Mouse (Mus musculus) heart, adult 18-20 months (tissue): ENCODE results near the gene Mpl. TPM values are rescaled to one million over a fixed set of nuclear protein-coding genes. Genes with fewer than 3 reads are reported as not detected.
A peak's percentile ranks its signal among the peaks of the same experiment; 100 is the strongest.

Experiments
- DNase-seq, 2 experiments: peaks; one replicate each; pipeline ENCODE4 v3.0.0; 2021 to 2022; ENCODE audit warnings: mixed read lengths in 1 of 2
- total RNA-seq, 2 experiments: library from RNA; stranded (reverse); gene quantifications; 2 replicates each; pipeline ENCODE4 v1.2.3; 2021

Gene Mpl
- total RNA-seq, 2 experiments from 2014 or later, result 0.15 to 0.22 TPM

DNA sequence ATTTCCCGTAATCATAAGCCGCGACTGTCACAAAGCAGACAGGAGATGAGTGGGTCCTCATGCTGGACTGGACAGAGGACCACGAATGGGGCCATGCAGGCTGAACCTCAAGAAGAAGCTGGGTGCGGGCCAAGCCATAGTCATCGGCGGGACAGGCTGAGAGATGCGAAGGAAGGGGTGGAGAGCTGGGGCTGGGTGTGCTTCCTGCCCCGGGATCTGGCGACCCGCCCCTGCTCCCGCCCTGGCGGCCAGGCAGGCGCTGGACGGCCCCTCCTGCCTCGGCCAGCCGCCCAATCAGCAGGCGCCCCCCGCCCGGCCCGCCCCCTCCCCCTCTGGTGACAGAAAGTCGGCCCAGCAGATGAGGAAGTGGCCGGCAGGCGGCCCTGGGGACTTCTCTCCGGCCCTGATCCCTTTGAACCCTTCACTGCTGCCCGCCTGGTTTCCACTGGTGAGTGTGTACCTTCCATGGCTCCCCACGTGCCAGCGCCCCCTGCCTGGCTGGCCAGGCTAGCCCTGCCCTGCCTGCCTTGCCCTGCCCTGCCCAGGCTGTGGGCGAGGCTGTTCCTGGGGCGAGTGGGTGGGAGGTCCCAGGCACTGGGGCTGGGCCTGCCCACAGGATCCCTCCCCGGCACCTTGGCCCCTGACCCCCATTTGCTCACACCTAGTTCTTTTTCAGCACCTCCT lies 29.4 kb downstream of the Mpl start, which contains the start of gene Elovl1:
Gene Elovl1, plus strand, starts transcription at position 326 of the 684 bp plus-strand sequence.
- peak; percentile 92 to 96 for DNase-seq

DNA sequence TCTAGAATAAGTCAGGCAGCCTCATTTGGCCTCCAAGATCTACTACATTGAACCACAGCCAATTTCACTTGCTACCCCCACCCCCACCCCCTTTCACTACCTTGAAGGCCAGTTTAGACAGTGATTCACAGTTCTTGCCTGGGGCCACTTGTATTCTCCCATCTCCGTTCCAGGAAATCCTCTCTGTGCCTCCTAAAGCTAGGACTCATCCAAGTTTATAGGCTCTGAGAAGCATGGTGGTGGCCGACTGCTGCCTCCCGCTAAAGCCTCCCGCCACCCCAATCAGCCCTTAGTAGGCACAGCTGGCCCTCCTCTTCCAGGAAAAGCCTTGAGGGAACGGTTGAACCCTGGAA lies 29.9 kb downstream of the Mpl start:
- DNase-seq, result no peak

DNA sequence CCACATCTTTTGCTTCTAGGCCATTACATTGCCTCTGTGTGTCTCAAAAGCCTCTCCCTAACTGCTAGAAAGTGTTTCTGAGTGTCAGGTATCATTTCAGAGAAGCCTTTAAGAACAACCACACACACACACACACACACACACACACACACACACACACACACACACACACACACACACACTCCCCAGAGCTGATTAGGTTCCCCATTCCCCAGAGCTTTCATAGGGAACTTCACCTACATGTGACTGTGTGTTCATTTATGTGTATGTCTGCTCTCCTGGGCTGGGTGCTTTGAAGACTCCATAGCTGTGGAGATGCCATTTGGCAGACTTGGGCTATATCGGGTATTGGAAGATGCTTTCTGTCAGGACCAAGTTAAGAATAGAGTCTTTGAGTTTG lies 31.9 kb downstream of the Mpl start:
- no peak for DNase-seq

DNA sequence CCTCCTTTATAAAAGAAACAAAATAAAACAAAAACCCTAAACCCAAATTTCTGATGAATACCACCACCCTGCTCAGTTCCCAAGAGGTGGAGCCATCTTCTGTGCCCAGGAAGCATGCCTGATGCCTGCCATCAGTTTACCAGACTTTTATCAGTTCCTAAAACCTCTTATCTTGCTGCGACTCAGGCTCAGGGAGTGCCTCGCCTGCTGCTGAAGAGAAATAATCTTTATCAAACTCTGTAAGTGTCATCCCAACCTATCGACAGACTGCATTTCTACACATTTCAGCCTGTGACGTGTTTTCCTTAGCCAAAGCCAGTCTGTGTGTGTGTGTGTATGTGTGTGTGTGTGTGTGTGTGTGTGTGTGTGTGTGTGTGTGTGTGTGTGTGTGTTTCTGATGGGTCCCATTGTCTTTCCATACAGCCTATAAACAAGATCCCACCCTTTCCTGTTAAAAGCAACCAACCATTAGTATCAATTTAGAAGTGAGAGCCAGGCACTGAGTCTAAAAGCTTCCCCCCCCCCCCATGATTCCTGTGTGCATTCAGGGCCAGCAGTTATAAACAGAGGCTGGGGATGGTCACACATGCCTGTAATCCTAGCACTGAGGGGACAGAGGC lies 32.7 kb downstream of the Mpl start:
- DNase-seq, result no peak

DNA sequence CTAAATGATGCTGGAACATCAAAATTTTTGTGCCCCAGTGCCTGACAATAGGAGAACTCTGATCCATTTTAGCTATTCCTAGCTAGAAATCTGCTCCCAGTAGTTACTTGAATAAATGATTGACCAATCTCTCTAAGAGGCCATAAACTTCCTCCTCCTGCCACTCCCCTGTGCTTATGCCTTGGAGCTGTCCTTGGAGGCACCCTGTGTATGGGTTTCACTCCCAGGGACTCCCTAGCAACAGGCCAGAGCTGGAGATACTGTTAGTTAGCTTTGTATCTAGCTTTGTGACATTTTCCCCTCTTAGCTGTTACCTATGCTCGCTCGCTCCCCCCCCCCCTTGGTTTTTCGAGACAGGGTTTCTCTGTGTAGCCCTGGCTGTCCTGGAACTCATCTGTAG lies 35.9 kb downstream of the Mpl start:
- no peak for DNase-seq

DNA sequence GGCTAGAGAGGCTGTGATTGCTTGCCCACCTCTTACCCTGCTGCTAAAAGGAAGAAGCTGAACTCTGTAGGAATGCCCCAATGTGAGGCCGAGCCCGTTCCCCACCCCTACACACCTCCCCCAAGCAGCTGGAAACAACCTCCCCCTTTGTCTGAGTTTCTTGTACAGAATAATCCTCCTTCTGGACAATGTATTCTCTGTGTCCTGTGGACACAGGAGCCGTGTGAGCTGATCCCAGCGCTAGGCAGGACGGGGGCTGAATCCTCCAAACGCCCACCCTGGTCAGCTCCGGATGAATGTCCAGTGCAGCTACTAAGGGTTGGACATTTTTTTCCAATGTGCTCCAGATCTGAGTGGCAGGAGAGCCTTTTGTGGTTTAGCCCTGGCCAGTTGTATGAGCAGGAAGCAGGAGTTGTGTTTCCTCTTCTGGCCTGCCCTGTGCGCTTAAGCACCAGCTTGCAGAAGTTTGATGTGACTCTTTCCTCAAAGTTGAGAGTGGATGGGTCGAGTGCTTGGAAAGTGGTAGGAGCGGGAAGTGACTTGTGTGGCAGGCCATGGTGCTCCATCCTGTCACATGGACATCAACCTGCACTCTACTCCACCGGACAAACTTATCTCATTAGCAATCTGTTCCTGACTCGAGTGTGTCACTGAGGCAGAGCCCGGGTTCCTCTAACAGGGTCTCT lies 40.1 kb downstream of the Mpl start:
- no peak for DNase-seq

DNA sequence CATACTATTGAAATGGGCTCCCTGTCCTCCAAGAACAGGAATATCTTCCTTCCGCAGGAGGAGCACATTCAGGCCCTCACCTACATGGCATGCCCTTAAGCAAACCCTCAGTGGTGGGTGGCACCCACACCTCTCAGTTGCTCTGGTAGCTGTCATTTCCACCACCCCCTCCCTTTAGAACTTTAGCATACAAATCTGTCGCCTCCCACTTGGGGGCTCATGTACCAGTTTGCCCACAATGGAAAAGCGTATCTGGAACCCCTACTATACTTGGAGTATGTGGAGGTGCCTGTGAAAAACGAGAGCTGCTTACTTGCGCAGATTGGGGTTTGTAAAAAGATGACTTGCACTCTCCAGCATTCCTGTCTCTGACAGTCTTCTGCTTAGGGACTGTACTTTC lies 41.0 kb downstream of the Mpl start:
- DNase-seq, result no peak

DNA sequence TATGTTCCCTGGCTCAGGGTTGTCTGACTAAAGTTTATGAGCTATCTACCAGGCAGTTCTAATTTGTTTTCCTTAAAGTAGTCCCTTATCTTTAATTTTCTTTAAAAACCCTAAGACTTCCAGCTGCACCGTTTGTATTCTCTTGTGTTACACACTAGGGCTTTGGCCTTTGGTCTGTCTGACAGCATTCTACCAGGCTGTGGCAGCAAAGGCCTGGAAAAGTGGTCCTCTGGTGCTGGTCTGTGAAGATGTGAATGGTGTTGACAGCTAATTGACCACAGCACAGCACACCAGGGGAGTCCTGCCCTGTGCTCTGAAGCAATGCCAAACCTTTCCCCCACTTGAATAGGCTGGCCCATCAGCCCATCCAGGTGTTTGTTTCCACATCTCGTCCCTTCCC lies 41.5 kb downstream of the Mpl start:
- no peak for DNase-seq

DNA sequence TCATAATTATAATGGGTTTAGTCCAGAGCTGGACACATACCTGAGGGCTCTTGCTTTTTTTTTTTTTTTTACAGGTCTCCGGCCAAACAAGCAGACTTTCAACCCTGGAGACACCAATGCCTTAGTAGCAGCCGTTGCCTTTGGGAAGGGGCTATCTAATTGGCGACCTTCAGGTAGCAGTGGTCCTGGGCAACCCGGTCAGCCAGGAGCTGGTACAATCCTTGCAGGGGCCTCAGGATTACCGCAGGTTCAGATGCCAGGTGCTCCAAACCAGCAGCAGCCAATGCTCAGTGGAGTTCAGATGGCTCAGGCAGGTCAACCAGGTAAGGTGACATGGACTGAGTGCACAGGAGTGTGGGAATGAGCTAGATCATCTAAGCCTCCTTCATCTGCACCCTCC lies 43.8 kb downstream of the Mpl start:
- no peak for DNase-seq

DNA sequence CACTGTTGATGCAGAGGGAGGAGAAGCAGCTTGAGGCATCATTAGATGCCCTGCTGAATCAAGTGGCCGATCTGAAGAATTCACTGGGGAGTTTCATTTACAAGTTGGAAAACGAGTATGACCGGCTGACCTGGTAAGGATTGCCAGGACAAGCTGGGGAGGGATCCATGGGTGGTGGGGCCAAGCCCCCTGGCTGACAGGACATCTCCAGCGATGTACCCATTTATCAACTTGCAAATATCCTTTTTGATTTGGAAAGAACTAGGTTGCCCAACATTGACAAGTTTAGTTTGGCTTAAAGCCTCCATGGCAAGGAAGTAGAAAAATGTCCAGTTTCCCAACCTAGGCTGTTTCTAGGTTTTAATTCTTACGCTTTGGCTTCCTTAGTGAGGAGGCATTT lies 46.4 kb downstream of the Mpl start:
- no peak for DNase-seq

DNA sequence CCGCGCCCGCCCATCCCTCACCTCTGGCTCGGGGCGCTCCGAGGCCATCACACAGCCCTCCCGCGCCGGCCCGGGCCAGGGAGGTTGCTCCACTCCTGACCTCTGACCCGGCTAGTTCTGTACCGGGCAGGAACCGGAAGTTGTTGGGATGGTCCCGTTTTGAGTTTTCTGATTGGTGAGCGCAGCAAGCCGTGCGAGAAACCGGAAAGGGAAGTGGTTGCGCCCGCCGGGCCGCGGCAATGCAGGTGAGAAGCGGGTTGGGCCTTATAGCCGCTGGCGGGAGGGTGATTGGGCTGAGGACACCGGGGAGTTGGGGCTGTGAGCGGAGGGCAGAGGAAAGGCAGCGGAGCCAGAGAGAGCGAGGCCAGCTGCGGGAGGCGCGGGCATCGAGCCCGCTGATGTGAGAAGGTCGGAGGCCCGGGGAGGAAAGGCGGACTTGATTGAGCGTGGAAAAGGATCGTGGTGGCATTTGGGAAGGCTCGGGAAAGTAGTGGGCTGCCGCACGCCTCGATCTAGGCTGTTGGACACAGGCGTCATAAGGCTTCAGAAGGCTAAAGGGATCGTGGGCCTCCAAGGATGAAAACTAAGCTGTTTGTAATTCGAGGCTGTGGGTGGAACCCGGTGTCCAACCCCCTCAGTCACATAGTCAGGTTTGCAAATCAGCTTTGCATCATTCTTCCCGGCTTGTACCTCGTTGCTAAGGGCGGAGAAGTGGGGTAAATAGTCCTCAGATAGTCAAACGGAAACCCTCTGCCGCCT lies 48.0 kb downstream of the Mpl start, which contains the start of the genes Szt2 and Med8:
Gene Szt2, minus strand, starts transcription at position 132 of the 759 bp plus-strand sequence.
Gene Med8, plus strand, starts transcription at position 196 of the 759 bp plus-strand sequence.
- peak; percentile 94 to 96 for DNase-seq

DNA sequence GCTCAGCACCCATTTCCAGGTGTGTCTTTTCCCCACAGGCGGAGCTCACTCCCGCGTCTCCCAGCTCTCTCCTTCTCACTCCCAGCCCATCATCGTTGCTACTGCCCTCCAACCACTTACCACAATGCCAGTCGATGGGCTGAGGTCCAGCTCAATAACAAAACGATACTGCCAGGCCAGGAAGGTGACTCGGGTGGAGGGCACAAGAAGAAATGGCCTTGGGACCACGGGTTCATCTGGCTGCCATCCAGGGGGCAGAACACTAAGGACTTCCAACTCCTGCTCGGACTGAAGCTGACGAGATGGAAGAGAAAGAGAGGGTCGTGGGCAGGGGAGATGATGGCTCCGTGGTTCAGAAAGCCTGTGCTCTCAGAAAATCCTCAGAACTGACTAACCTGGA lies 54.6 kb downstream of the Mpl start:
- no peak for DNase-seq

DNA sequence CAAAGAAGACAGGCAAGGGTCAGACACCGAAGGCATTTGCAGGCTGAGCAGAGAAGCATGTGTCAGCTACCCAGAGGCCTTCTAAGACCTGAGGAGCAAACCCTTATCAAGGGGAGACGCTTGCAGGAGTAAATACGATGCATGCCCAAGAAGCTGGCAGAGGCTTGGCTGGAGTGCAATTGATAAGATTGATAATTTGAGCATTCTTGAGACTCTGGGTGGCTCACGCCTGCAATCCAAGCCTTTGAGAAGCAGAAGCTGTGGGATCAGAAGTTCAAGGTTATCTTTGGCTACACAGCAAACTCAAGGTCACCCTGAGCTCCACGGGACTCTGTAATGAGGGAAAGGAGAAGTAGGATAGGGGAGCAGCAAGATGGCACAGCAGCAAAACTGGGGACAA lies 55.4 kb downstream of the Mpl start:
- DNase-seq, result no peak

DNA sequence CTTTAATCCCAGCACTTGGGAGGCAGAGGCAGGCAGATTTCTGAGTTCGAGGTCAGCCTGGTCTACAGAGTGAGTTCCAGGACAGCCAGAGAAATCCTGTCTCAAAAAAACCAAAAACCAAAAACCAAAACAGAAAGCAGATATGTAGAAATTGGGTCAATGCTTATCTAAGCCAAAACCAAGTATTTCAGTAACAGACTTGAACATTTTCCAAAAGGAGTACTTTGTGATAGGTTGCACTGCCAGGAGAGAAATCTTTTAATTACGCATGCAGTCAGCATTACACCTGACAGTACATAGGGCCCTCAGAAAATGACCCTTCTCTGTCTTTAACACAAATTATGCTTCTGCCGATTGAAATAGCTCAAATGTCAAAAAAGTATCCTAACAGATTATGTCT lies 55.9 kb downstream of the Mpl start:
- no peak for DNase-seq

DNA sequence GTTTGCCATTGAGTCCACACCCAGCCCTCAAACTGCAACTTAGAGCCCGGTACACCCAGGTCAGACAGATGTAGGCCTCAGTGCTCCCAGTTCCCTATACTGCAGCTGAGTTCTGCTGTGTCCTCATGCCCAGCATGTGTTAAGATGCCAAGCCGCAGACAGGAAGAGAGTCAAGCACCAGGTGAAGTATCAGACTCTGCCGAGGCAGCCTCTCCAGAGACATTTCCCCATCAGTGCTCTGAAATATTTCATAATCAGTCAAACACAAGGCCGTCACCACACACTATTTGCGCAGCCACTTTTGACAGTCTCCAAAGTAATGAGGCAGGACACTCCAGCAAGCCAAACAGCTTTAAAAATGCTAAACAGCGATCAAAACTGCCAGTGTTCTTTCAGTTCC lies 58.9 kb downstream of the Mpl start:
- DNase-seq, result no peak

DNA sequence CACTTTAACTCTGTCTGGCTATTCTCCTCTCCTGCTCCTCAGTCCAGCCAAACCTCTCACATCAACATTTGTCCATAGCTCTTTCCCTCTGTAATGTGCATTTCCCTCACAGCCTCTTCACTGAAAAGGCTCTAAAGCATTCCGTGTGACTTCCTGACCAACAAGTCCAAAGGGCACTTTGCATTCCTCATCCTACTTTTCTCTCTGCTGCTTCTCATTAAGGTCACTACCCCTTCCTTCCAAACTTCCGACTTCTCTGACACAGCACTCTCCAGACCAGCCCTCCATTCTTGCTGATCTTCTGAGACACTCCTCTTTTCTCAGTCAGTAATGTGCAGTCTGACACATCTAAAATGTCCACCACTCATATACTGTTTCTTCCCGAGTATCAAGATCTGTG lies 60.9 kb downstream of the Mpl start:
- no peak for DNase-seq

DNA sequence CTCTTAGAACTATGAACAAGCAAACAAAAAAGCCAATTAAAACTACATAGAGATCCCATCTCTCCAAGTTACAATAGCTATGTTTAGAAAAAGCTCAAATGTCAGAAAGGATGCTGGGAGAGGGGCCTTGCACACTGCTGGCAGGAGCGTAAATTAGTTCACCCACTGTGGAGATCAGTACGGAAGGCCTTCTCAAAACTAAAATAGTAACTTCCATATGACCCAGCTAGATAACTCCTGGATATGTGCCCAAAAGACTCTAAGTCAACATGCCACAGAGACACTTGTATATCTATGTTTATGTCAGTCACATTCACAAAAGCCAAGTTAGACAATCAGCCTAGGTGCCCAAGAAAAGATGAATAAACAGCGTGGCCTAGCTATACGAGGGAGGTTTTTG lies 62.0 kb downstream of the Mpl start:
- DNase-seq, result no peak

DNA sequence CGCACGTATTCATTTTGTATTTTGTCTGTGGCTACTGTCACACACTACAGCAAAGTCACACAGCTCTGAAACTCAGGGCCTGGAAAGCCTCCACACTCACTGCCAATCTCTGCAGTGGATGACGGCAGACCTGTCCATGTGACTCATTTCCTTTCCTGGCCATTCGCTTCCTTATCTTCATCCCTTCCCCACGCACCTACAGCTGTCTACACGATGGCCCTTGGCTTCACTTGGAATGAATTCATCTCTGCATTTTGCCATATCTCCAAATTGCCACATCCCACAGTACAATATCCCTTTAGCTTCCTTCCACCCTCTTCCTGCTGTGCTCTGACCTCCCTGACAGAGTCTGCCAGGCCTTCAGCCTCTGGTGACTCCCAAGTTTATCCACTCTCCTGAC lies 62.8 kb downstream of the Mpl start:
- peak; percentile 53 to 67 for DNase-seq
